Mouse (Mus musculus) forebrain, embryonic 14.5 days (tissue): ENCODE measurements around the gene Amt. TPM values are rescaled to one million over a fixed set of nuclear protein-coding genes. Genes with fewer than 3 reads are reported as not detected.
A peak's percentile ranks its signal among the peaks of the same experiment; 100 is the strongest.

Source experiments
- ATAC-seq: fragments of 200-750 bp; cut with Nextera tagmentation; 2 replicates; pipeline ENCODE4 v1.8.0; 2017; ENCODE audit warnings: mild to moderate bottlenecking, moderate library complexity
- DNase-seq: peaks from one replicate; pipeline ENCODE4 v3.0.0-alpha.2; 2015; ENCODE audit warnings: low spot score
- H3K27ac ChIP-seq: fragments of 300-500 bp; sonication (generic); 2 replicates; pipeline ENCODE4 v1.5.1; 2014; ENCODE audit warnings: low read depth, mild to moderate bottlenecking, control low read depth, low read length, moderate library complexity
- H3K27me3 ChIP-seq: fragments of 300-500 bp; sonication (generic); replicated peaks from 2 replicates; pipeline ENCODE4 v1.6.1; 2014; ENCODE audit warnings: low read length, control low read depth, mixed read lengths; ENCODE audit not compliant: control insufficient read depth, insufficient read depth
- H3K36me3 ChIP-seq: fragments of 300-500 bp; sonication (generic); 2 replicates; pipeline ENCODE4 v1.6.1; 2014; ENCODE audit warnings: low read length, control low read depth; ENCODE audit not compliant: control insufficient read depth, insufficient read depth
- H3K4me1 ChIP-seq: fragments of 300-500 bp; sonication (generic); 2 replicates; pipeline ENCODE4 v1.6.1; 2014; ENCODE audit warnings: antibody characterized with exemption, low read length, control low read depth; ENCODE audit not compliant: control insufficient read depth, insufficient read depth
- H3K4me2 ChIP-seq: fragments of 300-500 bp; sonication (generic); 2 replicates; pipeline ENCODE4 v1.6.1; 2014; ENCODE audit warnings: mild to moderate bottlenecking, control low read depth, low read length
- H3K4me3 ChIP-seq: fragments of 300-500 bp; sonication (generic); 2 replicates; pipeline ENCODE4 v1.5.1; 2014; ENCODE audit warnings: low read depth, low read length, control low read depth
- H3K9ac ChIP-seq: fragments of 300-500 bp; sonication (generic); 2 replicates; pipeline ENCODE4 v1.6.1; 2014; ENCODE audit warnings: mild to moderate bottlenecking, low read length, control low read depth, moderate library complexity
- H3K9me3 ChIP-seq: fragments of 300-500 bp; sonication (generic); replicated peaks from 2 replicates; pipeline ENCODE4 v1.6.1; 2016; ENCODE audit warnings: low read length, control low read depth, mixed read lengths; ENCODE audit not compliant: control insufficient read depth
- WGBS: fragments of 180-500 bp; shearing (Covaris S2); extraction: QIAGEN DNeasy Blood & Tissue Kit; methylation state at CpG from one replicate; pipeline ENCODE4 v1.1.7; 2014; 5-methylcytosine and 5-hydroxymethylcytosine counted together
- polyA plus RNA-seq: library from polyadenylated mRNA; unstranded; fragments of >200 nt; fragmentation: Nextera tagmentation; extraction: Ambion mirVana; gene quantifications from 2 replicates; pipeline ENCODE4 v1.2.1, GENCODE M21; 2014

Amt gene
- polyA plus RNA-seq, 1 experiment from 2014 or later, result 13.4 TPM

DNA sequence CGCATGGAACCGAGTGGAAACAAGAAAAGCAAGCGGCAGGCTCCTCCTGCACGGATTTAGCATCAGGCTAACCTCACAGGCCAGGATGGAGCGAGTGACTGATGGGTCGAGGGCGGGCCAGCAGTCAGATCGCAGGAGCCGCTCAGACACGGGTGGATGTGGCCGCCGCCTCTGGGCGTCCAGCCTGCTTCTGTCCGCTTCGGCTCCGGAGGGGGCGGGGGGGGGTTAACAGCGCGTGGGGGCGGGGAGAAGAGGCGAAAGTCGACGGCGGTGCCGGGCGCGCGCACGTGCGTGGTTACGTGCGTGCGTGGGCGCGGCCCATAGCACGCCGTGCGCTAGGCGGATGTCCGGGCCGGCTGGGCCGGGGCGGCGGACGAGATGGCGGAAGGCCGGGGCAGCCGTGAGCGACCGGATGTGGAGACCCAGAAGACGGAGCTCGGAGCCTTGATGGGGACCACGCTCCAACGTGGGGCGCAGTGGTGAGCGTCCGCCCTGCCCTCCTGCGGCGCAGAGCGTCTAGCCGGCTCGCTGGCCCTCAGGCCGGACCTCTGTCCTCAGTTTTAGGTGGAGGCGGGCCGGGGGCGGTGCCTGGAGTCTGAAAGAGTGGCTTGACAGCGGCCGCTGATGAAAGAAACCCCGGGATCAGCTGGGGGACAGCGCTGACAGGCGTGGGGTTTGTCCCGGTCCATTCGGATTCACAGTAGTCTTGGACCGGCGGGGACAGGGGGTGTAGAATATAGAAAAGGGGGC is 51.1 kb downstream of the Amt start, which contains the start of gene Usp4:
Gene Usp4, plus strand, starts transcription at position 314 of the 750 bp plus-strand sequence.
- H3K9me3 ChIP-seq, result no peaks in the 10 kb centered on the region
- ATAC-seq (peak; percentile 96), DNase-seq (peak; percentile 95)
- peak within 1 kb of the TSS; percentile 96 for H3K27ac ChIP-seq
- H3K36me3 ChIP-seq, result peaks cover 29% of the 10 kb centered on the region
- no peaks in the 10 kb centered on the region for H3K27me3 ChIP-seq
- peaks cover 7% of the 10 kb centered on the region for H3K4me1 ChIP-seq
- peak within 1 kb of the TSS; percentile 83 for H3K4me2 ChIP-seq
- WGBS, result under 1% methylated on average over 74 of the region's 75 CpGs
- H3K4me3 ChIP-seq, result peak within 1 kb of the TSS; percentile 90
- peak within 1 kb of the TSS; percentile 91 for H3K9ac ChIP-seq

DNA sequence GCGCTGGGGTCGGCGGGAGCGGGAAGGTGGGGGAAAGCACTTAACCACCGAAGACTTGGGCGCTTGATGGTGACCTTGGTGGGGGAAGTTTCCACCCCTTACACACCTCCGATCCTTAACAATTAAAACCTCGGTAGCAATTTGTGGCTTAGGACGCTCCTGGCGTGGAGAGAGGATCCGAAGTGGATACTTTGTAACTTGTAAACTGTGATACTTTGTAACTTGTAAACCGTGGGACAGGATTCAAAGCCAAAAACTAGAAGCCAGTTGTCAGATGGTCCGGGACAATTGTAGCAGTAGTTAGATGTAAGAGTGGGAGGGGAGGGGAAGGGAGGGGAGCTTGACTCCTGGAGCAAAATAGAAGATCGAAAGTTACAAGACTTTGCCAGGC is 51.6 kb downstream of the Amt start:
- Histone ChIP-seq H3K27ac (peak overlapping the region; percentile 96), H3K4me3 (peak overlapping the region; percentile 90), H3K9me3 (no peaks in the 10 kb centered on the region), H3K27me3 (no peaks in the 10 kb centered on the region), H3K4me2 (peak overlapping the region; percentile 83), H3K4me1 (peaks cover 7% of the 10 kb centered on the region), H3K9ac (peak overlapping the region; percentile 91), H3K36me3 (peaks cover 34% of the 10 kb centered on the region)
- no peak for DNase-seq
- WGBS, result 9% methylated on average over 14 of the region's 14 CpGs
- no peak for ATAC-seq

DNA sequence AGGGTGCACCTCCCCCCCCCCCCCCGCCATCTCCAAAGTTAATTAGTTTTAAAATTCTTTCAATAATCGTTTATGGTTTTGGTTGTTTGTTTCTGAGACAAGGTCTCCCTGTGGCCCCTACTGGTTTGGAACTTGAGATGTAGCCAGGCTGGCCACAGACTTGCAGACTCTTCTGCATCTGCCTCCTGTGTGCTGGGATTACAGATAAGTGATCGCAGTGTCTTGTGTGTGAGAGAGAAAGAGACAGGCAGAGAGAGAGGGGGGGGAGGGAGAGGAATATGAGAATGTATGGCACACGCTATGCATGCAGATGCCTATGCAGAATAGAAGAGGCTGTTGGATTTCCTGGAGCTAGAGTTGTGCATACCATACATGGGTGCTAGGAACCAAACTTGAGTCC is 53.1 kb downstream of the Amt start:
- Histone ChIP-seq H3K4me1 (peaks cover 7% of the 10 kb centered on the region), H3K4me3 (no peak overlapping the region), H3K36me3 (peaks cover 49% of the 10 kb centered on the region), H3K27me3 (no peaks in the 10 kb centered on the region), H3K9ac (no peak overlapping the region), H3K9me3 (no peaks in the 10 kb centered on the region), H3K27ac (no peak overlapping the region), H3K4me2 (no peak overlapping the region)
- WGBS, result 94% methylated on average over 3 of the region's 4 CpGs
- ATAC-seq (no peak), DNase-seq (no peak)

Other genes with a start within 250 kb of the Amt start
- gene Gmppb, start 247.6 kb upstream of the Amt start, polyA plus RNA-seq, result 18.5 and 20.0 TPM in 2 replicates
- 2.2 and 2.3 TPM in 2 replicates for gene Amigo3, start 243.7 kb upstream of the Amt start, polyA plus RNA-seq
- gene Mst1, start 216.4 kb upstream of the Amt start, polyA plus RNA-seq, result not detected in 2 replicates
- 37.5 and 42.7 TPM in 2 replicates for gene Rnf123, start 213.5 kb upstream of the Amt start, polyA plus RNA-seq
- gene Apeh, start 202.2 kb upstream of the Amt start, polyA plus RNA-seq, result 39.1 and 43.0 TPM in 2 replicates
- 5.3 and 6.6 TPM in 2 replicates for gene Bsn, start 106.5 kb upstream of the Amt start, polyA plus RNA-seq
- 42.0 and 49.6 TPM in 2 replicates for gene Dag1, start 32.9 kb upstream of the Amt start, polyA plus RNA-seq
- gene Nicn1, start 6.4 kb upstream of the Amt start, polyA plus RNA-seq, result 113 and 126 TPM in 2 replicates
- gene Rhoa, start 9.3 kb downstream of the Amt start, polyA plus RNA-seq, result 276 and 307 TPM in 2 replicates
- gene Tcta, start 9.3 kb downstream of the Amt start, polyA plus RNA-seq, result 38.9 and 50.8 TPM in 2 replicates
- gene Gpx1, start 42.0 kb downstream of the Amt start, polyA plus RNA-seq, result 455 and 521 TPM in 2 replicates
- gene Usp4, start 51.0 kb downstream of the Amt start, polyA plus RNA-seq, result 136 and 141 TPM in 2 replicates
- gene 1700102P08Rik, start 96.0 kb downstream of the Amt start, polyA plus RNA-seq, result 1.4 and 1.9 TPM in 2 replicates
- gene Ccdc36, start 131.6 kb downstream of the Amt start, polyA plus RNA-seq, result 0.94 and 1.1 TPM in 2 replicates
- gene BC048562, start 139.6 kb downstream of the Amt start, polyA plus RNA-seq, result not detected in 2 replicates
- 45.2 and 49.6 TPM in 2 replicates for gene Ccdc71, start 163.7 kb downstream of the Amt start, polyA plus RNA-seq
- gene Klhdc8b, start 164.7 kb downstream of the Amt start, polyA plus RNA-seq, result 47.9 and 52.6 TPM in 2 replicates
- 12.0 and 17.2 TPM in 2 replicates for gene Lamb2, start 182.9 kb downstream of the Amt start, polyA plus RNA-seq
- 48.0 and 64.1 TPM in 2 replicates for gene Usp19, start 193.7 kb downstream of the Amt start, polyA plus RNA-seq
- gene Qars, start 210.9 kb downstream of the Amt start, polyA plus RNA-seq, result 71.5 and 87.7 TPM in 2 replicates
- gene Qrich1, start 220.0 kb downstream of the Amt start, polyA plus RNA-seq, result 143 and 160 TPM in 2 replicates